Mouse (Mus musculus): ENCODE measurements around the gene Bcl2l13. TPM values are rescaled to one million over a fixed set of nuclear protein-coding genes. Genes with fewer than 3 reads are reported as not detected.

Gene Bcl2l13
- polyA plus RNA-seq, 1 experiment from 2014 or later: 30.2 TPM

DNA sequence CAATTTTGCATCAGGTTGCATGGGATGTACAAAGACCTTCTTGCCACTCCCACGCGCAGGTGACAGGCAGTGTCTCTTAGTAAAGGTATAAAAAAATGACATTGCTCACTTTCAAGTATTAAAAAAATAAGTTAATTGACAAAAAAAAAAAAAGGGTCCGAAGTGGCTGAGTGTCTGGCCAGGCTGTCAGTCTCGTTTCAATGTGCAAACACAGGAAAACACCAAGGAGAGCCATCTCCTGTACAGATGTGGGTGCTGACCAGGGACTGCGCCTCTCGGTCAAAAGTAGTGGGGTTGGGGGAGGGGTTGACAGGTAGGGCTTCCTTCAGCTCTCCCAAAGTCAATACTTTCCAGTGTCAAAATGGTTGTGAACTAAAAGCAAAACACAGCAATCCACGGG lies 97.7 kb downstream of the Bcl2l13 start:
- Histone ChIP-seq H3K9ac (no peak overlapping the region), H3K4me3 (replicated peaks) (no peak overlapping the region), H3K9me3 (replicated peaks) (no peaks in the 10 kb centered on the region), H3K36me3 (peaks cover 16% of the 10 kb centered on the region; the same call in 1 of the 2 replicates), H3K27ac (replicated peaks) (no peak overlapping the region), H3K4me1 (no peaks in the 10 kb centered on the region), H3K4me2 (replicated peaks) (no peak overlapping the region), H3K27me3 (no peaks in the 10 kb centered on the region)
- WGBS: 87% methylated on average over 7 of the region's 7 CpGs
- ATAC-seq (ENCODE audit: insufficient number of reproducible peaks, low FRiP score, low TSS enrichment, low read depth): no peak

DNA sequence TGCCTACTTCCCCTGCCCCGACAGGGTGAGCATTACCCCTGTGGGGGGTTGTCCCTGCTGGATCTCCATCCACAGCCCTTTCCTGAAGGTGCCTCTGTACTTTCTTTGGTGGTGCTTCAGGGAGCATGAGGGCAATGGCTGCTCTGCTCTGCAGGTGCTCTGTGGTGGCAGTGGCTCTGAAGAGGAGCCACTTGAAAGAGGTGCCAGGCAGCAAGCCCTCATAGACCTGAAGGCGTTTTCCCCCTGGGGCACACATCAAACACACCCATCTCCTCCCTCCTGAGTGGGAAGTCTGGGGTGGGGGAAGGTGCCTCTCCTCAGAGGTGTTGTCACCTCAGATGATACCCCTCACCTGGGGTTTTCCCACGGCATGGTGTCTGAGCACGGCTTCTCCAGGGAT lies 98.2 kb downstream of the Bcl2l13 start:
- 67% methylated on average over 4 of the region's 4 CpGs for WGBS
- Histone ChIP-seq H3K4me1 (no peaks in the 10 kb centered on the region), H3K4me3 (replicated peaks) (no peak overlapping the region), H3K9me3 (replicated peaks) (no peaks in the 10 kb centered on the region), H3K36me3 (peaks cover 16% of the 10 kb centered on the region; the same call in 1 of the 2 replicates), H3K27ac (replicated peaks) (no peak overlapping the region), H3K9ac (no peak overlapping the region), H3K4me2 (replicated peaks) (no peak overlapping the region), H3K27me3 (no peaks in the 10 kb centered on the region)
- ATAC-seq (ENCODE audit: insufficient number of reproducible peaks, low FRiP score, low TSS enrichment, low read depth): no peak

DNA sequence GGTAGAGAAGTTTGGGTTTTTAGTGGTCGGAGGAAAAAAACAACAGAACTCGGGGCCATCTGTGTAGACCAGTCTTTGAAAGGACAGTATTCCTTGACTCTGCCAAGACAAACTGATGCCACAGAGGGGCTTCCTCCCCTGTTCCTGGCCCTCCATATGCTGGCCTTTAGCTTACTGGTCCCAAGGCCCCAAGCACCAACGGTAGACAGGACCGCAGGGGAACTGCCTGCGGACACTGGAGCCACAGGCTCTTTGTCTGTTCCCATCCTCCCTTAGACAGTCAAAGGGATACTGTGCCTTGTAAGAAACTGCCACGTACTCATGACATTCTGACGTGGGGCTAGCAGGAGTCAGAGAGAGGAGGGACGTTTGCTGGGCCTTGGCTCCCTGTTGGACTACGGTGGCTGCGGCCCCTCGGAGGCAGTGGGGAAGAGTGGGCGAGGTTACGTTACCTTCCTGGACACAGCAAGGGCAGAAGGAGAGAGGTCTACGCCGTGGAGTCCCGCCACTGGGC lies 101.1 kb downstream of the Bcl2l13 start:
- WGBS: 88% methylated on average over 16 of the region's 16 CpGs
- ATAC-seq (ENCODE audit: insufficient number of reproducible peaks, low FRiP score, low TSS enrichment, low read depth): no peak
- Histone ChIP-seq H3K4me3 (replicated peaks) (no peak overlapping the region), H3K4me1 (no peaks in the 10 kb centered on the region), H3K9ac (no peak overlapping the region), H3K4me2 (replicated peaks) (no peak overlapping the region), H3K9me3 (replicated peaks) (no peaks in the 10 kb centered on the region), H3K27ac (replicated peaks) (no peak overlapping the region), H3K27me3 (no peaks in the 10 kb centered on the region), H3K36me3 (peaks cover 13% of the 10 kb centered on the region; the same call in 1 of the 2 replicates)

- H3K27me3 ChIP-seq: no peaks in the 10 kb centered on the region
- WGBS: 76% methylated on average over 11 of the region's 11 CpGs
- H3K9ac ChIP-seq: no peak overlapping the region
- H3K4me2 ChIP-seq (replicated peaks): no peak overlapping the region
- ATAC-seq (ENCODE audit: insufficient number of reproducible peaks, low FRiP score, low TSS enrichment, low read depth): 0 out of 2 replicates have a peak, but pooled peaks have one; percentile 22
- no peaks in the 10 kb centered on the region for H3K4me1 ChIP-seq
- H3K9me3 ChIP-seq (replicated peaks): no peaks in the 10 kb centered on the region
- no peak overlapping the region for H3K4me3 ChIP-seq (replicated peaks)
- peaks cover 5% of the 10 kb centered on the region; the same call in 1 of the 2 replicates for H3K36me3 ChIP-seq
- H3K27ac ChIP-seq (replicated peaks): no peak overlapping the region
Measured at GRCm38 (mm10) chr6:120937999-120938608, 102.1 kb downstream of the Bcl2l13 start.

- Histone ChIP-seq H3K4me2 (replicated peaks) (no peak overlapping the region), H3K9ac (no peak overlapping the region), H3K4me1 (no peaks in the 10 kb centered on the region), H3K9me3 (replicated peaks) (no peaks in the 10 kb centered on the region), H3K27me3 (no peaks in the 10 kb centered on the region), H3K36me3 (peaks cover 5% of the 10 kb centered on the region; the same call in 1 of the 2 replicates), H3K27ac (replicated peaks) (no peak overlapping the region), H3K4me3 (replicated peaks) (no peak overlapping the region)
- WGBS: 87% methylated on average over 12 of the region's 12 CpGs
- ATAC-seq (ENCODE audit: insufficient number of reproducible peaks, low FRiP score, low TSS enrichment, low read depth): no peak
Measured at GRCm38 (mm10) chr6:120938763-120939450, 102.9 kb downstream of the Bcl2l13 start.

DNA sequence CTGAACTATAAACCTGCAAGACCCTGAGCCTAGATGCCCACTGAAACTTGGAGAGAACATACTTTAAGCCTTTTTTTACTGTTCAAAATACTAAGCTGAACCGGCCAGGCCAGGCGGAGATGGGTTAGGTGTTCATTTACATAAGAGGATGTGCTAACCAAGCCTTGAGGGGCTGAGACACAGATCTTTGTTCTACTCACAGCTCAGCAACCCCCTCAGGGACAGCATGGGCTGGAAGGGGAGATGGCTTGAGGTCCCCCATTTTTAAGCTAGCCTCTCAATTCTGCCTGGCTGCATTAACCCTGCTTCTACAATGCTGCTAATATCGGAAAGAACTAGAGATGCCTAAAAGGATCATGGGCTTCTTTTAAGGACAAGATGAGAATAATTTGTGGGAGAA lies 103.8 kb downstream of the Bcl2l13 start:
- Histone ChIP-seq H3K9ac (no peak overlapping the region), H3K36me3 (0 out of 2 replicates have a peak, but pooled peaks cover 2% of the 10 kb centered on the region), H3K4me1 (no peaks in the 10 kb centered on the region), H3K4me3 (replicated peaks) (no peak overlapping the region), H3K27ac (replicated peaks) (no peak overlapping the region), H3K27me3 (no peaks in the 10 kb centered on the region), H3K4me2 (replicated peaks) (no peak overlapping the region), H3K9me3 (replicated peaks) (no peaks in the 10 kb centered on the region)
- WGBS: 75% methylated on average over 3 of the region's 3 CpGs
- no peak for ATAC-seq (ENCODE audit: insufficient number of reproducible peaks, low FRiP score, low TSS enrichment, low read depth)

DNA sequence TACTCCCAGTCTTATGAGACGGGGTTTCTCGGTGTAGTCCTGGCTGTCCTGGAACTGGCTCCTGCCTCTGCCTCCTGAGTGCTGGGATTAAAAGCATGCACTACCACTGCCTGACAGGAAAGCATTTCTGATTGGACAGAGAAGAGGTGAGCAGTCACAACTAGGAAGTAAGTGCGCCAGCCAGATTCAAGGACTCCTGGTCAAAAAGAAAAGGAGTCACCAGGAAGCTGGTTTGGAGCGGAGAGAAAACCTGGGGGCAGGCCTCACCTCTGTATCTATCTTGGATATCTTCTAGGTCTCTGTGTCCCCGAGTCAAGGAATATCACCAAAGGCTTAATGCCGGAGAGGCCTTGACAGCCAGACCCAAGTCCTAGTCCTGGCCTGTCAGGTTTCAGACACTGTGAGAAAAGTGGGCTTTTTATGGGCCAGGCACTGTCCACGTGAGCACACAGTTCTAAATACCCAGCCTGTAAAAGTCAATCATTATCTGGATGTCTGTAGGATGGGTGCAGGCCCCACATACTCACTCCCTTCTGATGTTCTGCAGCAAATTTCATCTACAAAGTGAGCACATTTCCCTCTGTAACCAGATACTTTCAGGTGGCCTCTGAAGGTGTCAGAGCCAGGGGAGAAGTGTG lies 104.6 kb downstream of the Bcl2l13 start:
- Histone ChIP-seq H3K4me2 (replicated peaks) (no peak overlapping the region), H3K27ac (replicated peaks) (no peak overlapping the region), H3K9ac (no peak overlapping the region), H3K4me1 (no peaks in the 10 kb centered on the region), H3K27me3 (no peaks in the 10 kb centered on the region), H3K9me3 (replicated peaks) (no peaks in the 10 kb centered on the region), H3K36me3 (0 out of 2 replicates have a peak, but pooled peaks cover 2% of the 10 kb centered on the region), H3K4me3 (replicated peaks) (no peak overlapping the region)
- no peak for ATAC-seq (ENCODE audit: insufficient number of reproducible peaks, low FRiP score, low TSS enrichment, low read depth)
- 86% methylated on average over 7 of the region's 7 CpGs for WGBS

- no peak for ATAC-seq (ENCODE audit: insufficient number of reproducible peaks, low FRiP score, low TSS enrichment, low read depth)
- Histone ChIP-seq H3K27ac (replicated peaks) (no peak overlapping the region), H3K4me1 (no peaks in the 10 kb centered on the region), H3K27me3 (no peaks in the 10 kb centered on the region), H3K4me3 (replicated peaks) (no peak overlapping the region), H3K4me2 (replicated peaks) (no peak overlapping the region), H3K9me3 (replicated peaks) (no peaks in the 10 kb centered on the region), H3K36me3 (peaks cover 2% of the 10 kb centered on the region; the same call in 1 of the 2 replicates), H3K9ac (no peak overlapping the region)
- WGBS: 76% methylated on average over 7 of the region's 7 CpGs
Measured at GRCm38 (mm10) chr6:120941084-120941481, 105.1 kb downstream of the Bcl2l13 start.

GRCm38 (mm10) chr6:120941575-120941974 lies 105.6 kb downstream of the Bcl2l13 start:
- Histone ChIP-seq H3K4me3 (replicated peaks) (no peak overlapping the region), H3K27me3 (no peaks in the 10 kb centered on the region), H3K27ac (replicated peaks) (no peak overlapping the region), H3K36me3 (peaks cover 3% of the 10 kb centered on the region; the same call in 1 of the 2 replicates), H3K4me1 (no peaks in the 10 kb centered on the region), H3K4me2 (replicated peaks) (no peak overlapping the region), H3K9ac (no peak overlapping the region), H3K9me3 (replicated peaks) (no peaks in the 10 kb centered on the region)
- ATAC-seq (ENCODE audit: insufficient number of reproducible peaks, low FRiP score, low TSS enrichment, low read depth): no peak
- WGBS: 95% methylated on average over 13 of the region's 13 CpGs

All from embryonic facial prominence, embryonic 15.5 days (tissue).